Mouse (Mus musculus) cerebellum, adult 2 months (tissue): ENCODE results near the gene 4921504E06Rik.

ENCODE experiments used
- CTCF ChIP-seq: fragments of 200-500 bp; IDR thresholded peaks from 2 replicates; pipeline ENCODE4 v1.5.1; 2011; ENCODE audit warnings: low read depth, mild to moderate bottlenecking, control low read depth, low read length, moderate library complexity, borderline replicate concordance; ENCODE audit not compliant: insufficient read depth
- POLR2A ChIP-seq: fragments of 200-500 bp; IDR thresholded peaks from 2 replicates; pipeline ENCODE4 v1.6.1; 2011; ENCODE audit warnings: low read length, control low read depth, borderline replicate concordance; ENCODE audit not compliant: insufficient read depth

DNA sequence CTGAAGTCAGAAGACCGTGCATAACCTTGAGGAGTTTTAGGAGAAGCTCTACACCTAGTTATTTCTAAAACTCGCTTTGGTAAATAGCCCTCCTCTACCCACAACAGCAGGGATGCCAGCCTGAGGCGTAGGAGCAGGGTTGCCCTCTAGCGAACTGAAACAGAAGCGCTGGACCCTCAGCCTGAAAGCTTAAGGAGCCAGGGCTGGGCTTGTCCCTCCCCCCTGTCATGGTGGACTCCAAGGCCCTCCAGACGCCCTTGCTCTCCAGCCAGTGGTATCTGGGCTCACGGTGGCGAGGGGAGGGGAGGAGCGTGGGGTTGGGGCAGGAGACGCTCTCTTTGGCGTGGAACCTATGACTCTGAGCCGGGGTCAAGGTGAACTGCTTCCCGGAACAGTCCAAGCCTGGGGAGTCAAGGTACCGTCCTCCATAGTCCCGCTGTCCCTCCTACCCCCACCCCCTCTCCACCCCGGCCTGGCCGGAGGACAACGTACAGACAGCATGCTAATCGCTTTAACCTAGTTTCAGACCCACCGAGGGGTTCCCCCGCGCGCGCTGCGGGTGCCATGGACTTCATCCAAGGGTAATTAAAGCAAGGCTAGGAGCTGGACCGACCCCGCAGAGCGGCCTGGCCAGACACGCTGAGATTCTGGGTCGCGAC is 105.5 kb downstream of the 4921504E06Rik start:
- TF ChIP-seq POLR2A (no peak), CTCF (no peak; the same call in 1 of the 2 replicates)
